Mouse (Mus musculus): ENCODE measurements around the gene Ston2. TPM values are rescaled to one million over a fixed set of nuclear protein-coding genes. Genes with fewer than 3 reads are reported as not detected.
A peak's percentile ranks its signal among the peaks of the same experiment; 100 is the strongest.
"Not testable (repeated sequence)": the region's sequence is repeated elsewhere in the genome, so short reads cannot be mapped to it uniquely, and the experiment has no call there.

Gene Ston2
- total RNA-seq, 4 experiments from 2014 or later: 30.8 to 32.6 (median 32.0) TPM

- DNase-seq (ENCODE audit: low spot score in 2 of 2): no peak
Observed at GRCm38 (mm10) chr12:91751893-91752597, 36.1 kb downstream of the Ston2 start.

GRCm38 (mm10) chr12:91749543-91750184, 38.5 kb downstream of the Ston2 start:
- DNase-seq (ENCODE audit: low spot score in 2 of 2): peak; percentile 42 to 43

GRCm38 (mm10) chr12:91748241-91748865, 39.8 kb downstream of the Ston2 start:
- peak; percentile 72 to 79 for DNase-seq (ENCODE audit: low spot score in 2 of 2)

- DNase-seq (ENCODE audit: low spot score in 2 of 2): not testable (repeated sequence)
Observed at GRCm38 (mm10) chr12:91746839-91747238, 41.3 kb downstream of the Ston2 start.

GRCm38 (mm10) chr12:91745758-91746290, 42.4 kb downstream of the Ston2 start:
- no peak for DNase-seq (ENCODE audit: low spot score in 2 of 2)

- DNase-seq (ENCODE audit: low spot score in 2 of 2): no peak
Observed at GRCm38 (mm10) chr12:91744091-91744490, 44.1 kb downstream of the Ston2 start.

- no peak for DNase-seq (ENCODE audit: low spot score in 2 of 2)
Observed at GRCm38 (mm10) chr12:91742916-91743315, 45.3 kb downstream of the Ston2 start.

GRCm38 (mm10) chr12:91738381-91738780, 49.8 kb downstream of the Ston2 start:
- DNase-seq (ENCODE audit: low spot score in 2 of 2): no peak

- DNase-seq (ENCODE audit: low spot score in 2 of 2): no peak
Observed at GRCm38 (mm10) chr12:91736221-91736980, 51.8 kb downstream of the Ston2 start.

- DNase-seq (ENCODE audit: low spot score in 2 of 2): no peak
Observed at GRCm38 (mm10) chr12:91734246-91735027, 53.8 kb downstream of the Ston2 start.

GRCm38 (mm10) chr12:91732729-91733448, 55.3 kb downstream of the Ston2 start:
- peak; percentile 43 to 60 for DNase-seq (ENCODE audit: low spot score in 2 of 2)

- DNase-seq (ENCODE audit: low spot score in 2 of 2): no peak
Observed at GRCm38 (mm10) chr12:91726202-91726601, 62.0 kb downstream of the Ston2 start.

GRCm38 (mm10) chr12:91723912-91724311, 64.3 kb downstream of the Ston2 start:
- DNase-seq (ENCODE audit: low spot score in 2 of 2): no peak

GRCm38 (mm10) chr12:91719134-91719533, 69.1 kb downstream of the Ston2 start:
- DNase-seq (ENCODE audit: low spot score in 2 of 2): no peak

- no peak for DNase-seq (ENCODE audit: low spot score in 2 of 2)
Observed at GRCm38 (mm10) chr12:91715686-91716085, 72.5 kb downstream of the Ston2 start.

GRCm38 (mm10) chr12:91713358-91713757, 74.8 kb downstream of the Ston2 start:
- DNase-seq (ENCODE audit: low spot score in 2 of 2): no peak

- DNase-seq (ENCODE audit: low spot score in 2 of 2): no peak
Observed at GRCm38 (mm10) chr12:91711655-91712054, 76.5 kb downstream of the Ston2 start.

GRCm38 (mm10) chr12:91710876-91711275, 77.3 kb downstream of the Ston2 start:
- DNase-seq (ENCODE audit: low spot score in 2 of 2): peak; percentile 59 to 67

GRCm38 (mm10) chr12:91709634-91710033, 78.6 kb downstream of the Ston2 start:
- no peak for DNase-seq (ENCODE audit: low spot score in 2 of 2)

GRCm38 (mm10) chr12:91709232-91709631, 79.0 kb downstream of the Ston2 start:
- DNase-seq (ENCODE audit: low spot score in 2 of 2): no peak
